Comparison of ENCODE assay signal across 7 mouse cellular contexts in the genomic region with DNA sequence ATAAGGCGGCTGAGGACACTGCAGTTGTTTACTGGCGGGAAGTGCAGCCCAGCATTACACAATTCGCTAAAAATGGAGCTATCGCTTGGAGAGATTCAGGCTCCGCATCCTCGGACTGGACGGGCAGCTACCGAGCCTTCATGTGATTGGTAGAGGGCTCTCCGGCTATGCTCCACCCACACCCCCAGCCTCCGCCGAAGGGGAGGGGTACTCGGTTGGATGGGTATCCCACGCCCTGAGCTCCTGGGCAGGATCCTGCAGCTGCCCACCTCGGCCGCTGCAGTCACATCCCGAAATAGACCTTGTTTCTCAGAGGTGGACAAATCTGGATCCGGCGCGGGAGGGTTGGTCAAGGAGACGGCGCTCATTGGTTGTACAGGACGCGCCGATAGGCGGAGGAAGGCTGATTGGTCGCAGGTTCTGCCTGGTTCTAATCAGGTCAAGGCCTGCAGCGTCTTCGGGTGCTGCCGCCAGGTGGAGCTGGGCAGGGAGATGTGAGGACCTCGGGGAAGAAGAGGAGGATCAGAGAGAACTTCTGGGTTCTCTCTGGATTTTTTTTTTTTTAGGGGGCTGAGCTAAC. TPM values are rescaled to one million over a fixed set of nuclear protein-coding genes. Genes with fewer than 3 reads are reported as not detected.
DNase-seq lines count a peak whose midpoint lies in the region; ATAC-seq lines count a peak whose summit lies in the region.

No protein-coding gene starts in this region.

- intact Hi-C loops in left cerebral cortex, postnatal 25 days (cut with DNase I), result loop anchor here (2.0 to 5.0 kb wide), 2 partner anchors 116 to 210 kb away; partner anchors contain the start of gene Zfp641

- under 1% methylated on average over 30 of the region's 30 CpGs for WGBS in intestine, embryonic 15.5 days
- 0% methylated on average over 30 of the region's 30 CpGs for WGBS in midbrain, embryonic 10.5 days

- H3K9ac ChIP-seq in intestine, embryonic 15.5 days, result peak overlapping the region; percentile 29; the same call in 1 of the 2 replicates

- peak overlapping the region; percentile 47 for H3K4me3 ChIP-seq in intestine, embryonic 15.5 days (replicated peaks)
- H3K4me3 ChIP-seq in midbrain, embryonic 10.5 days, result peak overlapping the region; percentile 65

- DNase-seq in adrenal gland, adult 18-20 months (ENCODE audit: low spot score in 2 of 2), result peak; percentile 81 to 83
- DNase-seq in embryo, embryonic 11 days, result peak; percentile 95
- peak; percentile 96 for DNase-seq in gastrocnemius, postnatal 25 days
- DNase-seq in left cerebral cortex, postnatal 25 days (ENCODE audit: low spot score in 2 of 2), result peak; percentile 91 to 98
- peak; percentile 93 for DNase-seq in midbrain, embryonic 10.5 days (ENCODE audit: low spot score)
- DNase-seq in right cerebral cortex, postnatal 4 days, result peak; percentile 80

- no peaks in the 10 kb centered on the region for H3K9me3 ChIP-seq in intestine, embryonic 15.5 days
- H3K9me3 ChIP-seq in midbrain, embryonic 10.5 days (replicated peaks), result no peaks in the 10 kb centered on the region

- ATAC-seq in intestine, embryonic 15.5 days, result peak; percentile 99

- H3K4me1 ChIP-seq in intestine, embryonic 15.5 days (replicated peaks), result no peaks in the 10 kb centered on the region; the same call in 1 of the 2 replicates
- peaks cover 10% of the 10 kb centered on the region for H3K4me1 ChIP-seq in midbrain, embryonic 10.5 days

- peak overlapping the region; percentile 81 for H3K4me2 ChIP-seq in intestine, embryonic 15.5 days (replicated peaks)

- H3K27me3 ChIP-seq in intestine, embryonic 15.5 days (replicated peaks), result no peaks in the 10 kb centered on the region
- peaks cover 18% of the 10 kb centered on the region for H3K27me3 ChIP-seq in midbrain, embryonic 10.5 days (ENCODE audit: low read depth, poor library complexity, severe bottlenecking)

- H3K27ac ChIP-seq in intestine, embryonic 15.5 days, result peak overlapping the region; percentile 24
- peak overlapping the region; percentile 83 for H3K27ac ChIP-seq in midbrain, embryonic 10.5 days (replicated peaks)

- no peaks in the 10 kb centered on the region for H3K36me3 ChIP-seq in intestine, embryonic 15.5 days
- H3K36me3 ChIP-seq in midbrain, embryonic 10.5 days, result no peaks in the 10 kb centered on the region

RNA-seq across cellular contexts. Expression of gene Olfr288, which starts 14.1 kb away (rescaled TPM):
- not detected for total RNA-seq in adrenal gland, adult 18-20 months (2021)
- total RNA-seq in gastrocnemius, postnatal 25 days (2021), result not detected
- not detected in 2 replicates for polyA plus RNA-seq in intestine, embryonic 15.5 days (2015; fragmentation: Nextera tagmentation; extraction: Ambion mirVana)
- not detected for total RNA-seq in left cerebral cortex, postnatal 25 days (2021)
- polyA plus RNA-seq in midbrain, embryonic 10.5 days (2016; fragmentation: Nextera tagmentation; extraction: Ambion mirVana), result not detected in 2 replicates

RNA-seq across cellular contexts. Expression of gene Ccdc184, which starts 14.3 kb away (rescaled TPM):
- total RNA-seq in adrenal gland, adult 18-20 months (2021), result 1 to 10 TPM in 1 of 2 experiments, under 1 TPM in 1; 0.83 to 1.1 TPM
- total RNA-seq in gastrocnemius, postnatal 25 days (2021), result not detected
- 1.6 and 1.7 TPM in 2 replicates for polyA plus RNA-seq in intestine, embryonic 15.5 days (2015; fragmentation: Nextera tagmentation; extraction: Ambion mirVana)
- total RNA-seq in left cerebral cortex, postnatal 25 days (2021), result 10 to 100 TPM; 18.8 to 21.1 TPM
- polyA plus RNA-seq in midbrain, embryonic 10.5 days (2016; fragmentation: Nextera tagmentation; extraction: Ambion mirVana), result 7.3 and 11.2 TPM in 2 replicates

RNA-seq across cellular contexts. Expression of gene Asb8, which starts 15.8 kb away (rescaled TPM):
- total RNA-seq in adrenal gland, adult 18-20 months (2021), result 10 to 100 TPM; 38.1 to 41.2 TPM
- 100 to 1,000 TPM; 102 to 145 TPM for total RNA-seq in gastrocnemius, postnatal 25 days (2021)
- 46.6 and 49.5 TPM in 2 replicates for polyA plus RNA-seq in intestine, embryonic 15.5 days (2015; fragmentation: Nextera tagmentation; extraction: Ambion mirVana)
- total RNA-seq in left cerebral cortex, postnatal 25 days (2021), result 10 to 100 TPM; 46.5 to 48.0 TPM
- 41.7 and 47.2 TPM in 2 replicates for polyA plus RNA-seq in midbrain, embryonic 10.5 days (2016; fragmentation: Nextera tagmentation; extraction: Ambion mirVana)

RNA-seq across cellular contexts. Expression of gene Gm44579, which starts 39.6 kb away (rescaled TPM):
- total RNA-seq in adrenal gland, adult 18-20 months (2021), result not detected
- not detected for total RNA-seq in gastrocnemius, postnatal 25 days (2021)
- polyA plus RNA-seq in intestine, embryonic 15.5 days (2015; fragmentation: Nextera tagmentation; extraction: Ambion mirVana), result not detected in 2 replicates
- not detected for total RNA-seq in left cerebral cortex, postnatal 25 days (2021)
- polyA plus RNA-seq in midbrain, embryonic 10.5 days (2016; fragmentation: Nextera tagmentation; extraction: Ambion mirVana), result not detected in 2 replicates

RNA-seq across cellular contexts. Expression of gene Olfr287, which starts 39.6 kb away (rescaled TPM):
- not detected for total RNA-seq in adrenal gland, adult 18-20 months (2021)
- not detected for total RNA-seq in gastrocnemius, postnatal 25 days (2021)
- not detected in 2 replicates for polyA plus RNA-seq in intestine, embryonic 15.5 days (2015; fragmentation: Nextera tagmentation; extraction: Ambion mirVana)
- total RNA-seq in left cerebral cortex, postnatal 25 days (2021), result 1 to 10 TPM; 4.0 to 4.2 TPM
- polyA plus RNA-seq in midbrain, embryonic 10.5 days (2016; fragmentation: Nextera tagmentation; extraction: Ambion mirVana), result not detected in 2 replicates

Comparison
In these comparisons a context has a peak if more than half of its experiments do, and no peak if none do; other contexts are left out.
1. Peak in every context shown above with its lines: DNase-seq, ATAC-seq, H3K4me3 ChIP-seq and H3K27ac ChIP-seq.
2. RNA of gene Ccdc184, which starts 14.3 kb away (total RNA-seq): 18.8 to 21.1 TPM in left cerebral cortex, postnatal 25 days; 0.83 to 1.1 TPM in adrenal gland, adult 18-20 months and not detected in gastrocnemius, postnatal 25 days; every median in the first group is over 4 times any median in the second.